Mouse (Mus musculus) limb, embryonic 13.5 days (tissue): Measurements from ENCODE around the gene Sirt4. TPM values are rescaled to one million over a fixed set of nuclear protein-coding genes. Genes with fewer than 3 reads are reported as not detected.
A peak's percentile ranks its signal among the peaks of the same experiment; 100 is the strongest.

Experiments
- ATAC-seq: fragments of 200-750 bp; cut with Nextera tagmentation; 2 replicates; pipeline ENCODE4 v1.8.0; 2017; ENCODE audit warnings: low read depth, moderate number of reproducible peaks, moderate TSS enrichment; ENCODE audit not compliant: low FRiP score
- H3K27ac ChIP-seq: fragments of 300-500 bp; sonication (generic); 2 replicates; pipeline ENCODE4 v1.5.1; 2015; ENCODE audit warnings: inconsistent platforms, mild to moderate bottlenecking, moderate library complexity
- H3K27me3 ChIP-seq: fragments of 300-500 bp; sonication (generic); 2 replicates; pipeline ENCODE4 v1.6.1; 2015; ENCODE audit warnings: mild to moderate bottlenecking, inconsistent platforms
- H3K36me3 ChIP-seq: fragments of 300-500 bp; sonication (generic); 2 replicates; pipeline ENCODE4 v1.6.1; 2015; ENCODE audit warnings: inconsistent platforms, mild to moderate bottlenecking, moderate library complexity
- H3K4me1 ChIP-seq: fragments of 300-500 bp; sonication (generic); 2 replicates; pipeline ENCODE4 v1.6.1; 2015; ENCODE audit warnings: inconsistent platforms
- H3K4me2 ChIP-seq: fragments of 300-500 bp; sonication (generic); replicated peaks from 2 replicates; pipeline ENCODE4 v1.6.1; 2015; ENCODE audit warnings: inconsistent platforms, mild to moderate bottlenecking, moderate library complexity
- H3K4me3 ChIP-seq: fragments of 300-500 bp; sonication (generic); 2 replicates; pipeline ENCODE4 v1.5.1; 2015; ENCODE audit warnings: moderate library complexity, mild to moderate bottlenecking, inconsistent platforms
- H3K9ac ChIP-seq: fragments of 300-500 bp; sonication (generic); 2 replicates; pipeline ENCODE4 v1.6.1; 2015; ENCODE audit warnings: mild to moderate bottlenecking, inconsistent platforms
- H3K9me3 ChIP-seq: fragments of 300-500 bp; sonication (generic); 2 replicates; pipeline ENCODE4 v1.6.1; 2016; ENCODE audit warnings: inconsistent platforms
- WGBS: fragments of 180-500 bp; shearing (Covaris S2); methylation state at CpG from one replicate; pipeline ENCODE4 v1.1.7; 2015; 5-methylcytosine and 5-hydroxymethylcytosine counted together
- polyA plus RNA-seq: library from polyadenylated mRNA; unstranded; fragments of >200 nt; fragmentation: Nextera tagmentation; extraction: Ambion mirVana; gene quantifications from 2 replicates; pipeline ENCODE4 v1.2.1, GENCODE M21; 2015

The Sirt4 gene
- polyA plus RNA-seq, result 25.8 and 27.5 TPM in 2 replicates

DNA sequence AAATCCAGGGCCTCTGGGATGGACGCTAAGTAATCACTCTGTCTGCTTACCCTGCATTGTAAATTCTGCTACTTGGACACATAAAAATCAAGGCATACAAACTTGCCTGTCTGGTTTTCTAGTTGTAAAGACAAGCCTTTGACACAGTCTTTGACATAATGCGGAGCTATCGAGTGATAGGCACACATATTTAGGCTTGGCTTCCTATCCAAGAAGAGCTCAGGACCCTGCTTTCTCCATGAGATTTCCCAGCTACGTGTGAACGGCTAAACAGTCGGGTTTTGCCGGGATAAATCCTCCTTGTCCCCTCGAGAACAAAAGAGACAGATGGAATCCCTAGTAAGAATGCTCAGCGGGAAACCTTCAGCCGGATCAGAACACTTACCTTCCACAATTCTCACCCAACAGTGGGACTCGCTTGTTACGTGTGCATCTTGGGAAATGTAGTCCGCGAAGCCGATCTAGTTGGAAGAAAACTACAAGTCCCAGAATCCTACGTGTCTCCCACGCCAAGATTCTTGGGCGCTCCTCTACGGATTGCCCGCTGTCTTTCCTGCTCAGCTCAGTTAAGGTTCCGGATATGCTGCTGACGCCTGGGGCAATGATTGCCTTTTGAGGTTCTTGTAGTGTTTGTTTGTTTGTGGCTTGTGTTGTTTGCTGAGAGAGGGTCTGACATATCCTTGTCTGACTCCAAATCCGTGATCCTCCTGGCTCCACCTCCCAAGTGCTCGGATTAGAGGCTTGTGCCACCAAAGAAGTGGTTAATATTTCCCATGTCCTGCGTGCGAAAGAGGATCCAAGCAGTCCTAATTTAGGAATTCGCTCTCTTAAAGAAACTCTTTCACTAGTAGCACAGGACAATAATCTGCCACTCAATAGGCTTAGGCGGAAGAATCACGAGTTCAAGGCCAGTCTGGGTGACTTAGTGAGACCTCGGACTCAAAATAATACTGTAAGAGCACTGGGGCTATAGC, at the start of gene Sirt4:
TSS of gene Sirt4 (minus strand) at position 779 of the 974 bp plus-strand sequence.
- Histone ChIP-seq H3K36me3 (peaks cover 14% of the 10 kb centered on the region), H3K27ac (peak within 1 kb of the TSS; percentile 53), H3K4me3 (peak within 1 kb of the TSS; percentile 51), H3K4me2 (peak within 1 kb of the TSS; percentile 71), H3K9me3 (no peaks in the 10 kb centered on the region), H3K4me1 (peaks cover 21% of the 10 kb centered on the region), H3K27me3 (peaks cover 30% of the 10 kb centered on the region), H3K9ac (peak within 1 kb of the TSS; percentile 65)
- peak; percentile 85 for ATAC-seq
- WGBS, result 9% methylated on average over 30 of the region's 30 CpGs

DNA sequence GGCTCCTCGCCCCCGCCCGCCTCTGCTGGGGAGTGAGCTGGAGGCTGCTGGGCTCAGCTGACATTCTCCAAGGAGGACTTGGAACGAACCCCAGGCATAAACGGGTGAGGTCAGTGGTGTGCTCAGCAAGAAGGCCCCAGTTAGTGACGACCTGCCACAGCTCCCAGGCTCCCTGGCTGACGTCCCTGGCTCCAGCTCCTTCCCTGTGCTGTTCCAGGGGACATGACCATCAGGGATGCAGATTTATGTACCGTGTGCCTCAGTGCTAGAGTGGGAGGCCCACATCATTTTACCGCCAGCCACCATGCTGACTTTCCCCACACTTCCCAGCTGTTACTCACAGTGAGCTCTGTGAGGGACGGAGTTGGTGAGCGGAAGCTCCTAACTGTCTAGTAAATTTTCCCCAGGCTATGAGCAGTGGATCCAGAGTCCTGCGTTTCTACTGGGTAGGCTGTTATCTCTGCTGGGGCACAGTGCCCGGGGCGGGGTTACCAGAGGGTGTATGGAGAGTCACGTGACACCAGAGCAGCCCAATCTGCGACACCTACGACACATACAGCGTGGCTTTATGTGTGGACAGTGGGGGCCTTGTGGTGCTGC, 47.2 kb upstream of the Sirt4 start:
- Histone ChIP-seq H3K9ac (peak overlapping the region; percentile 55), H3K27me3 (no peaks in the 10 kb centered on the region), H3K9me3 (no peaks in the 10 kb centered on the region), H3K4me1 (peaks cover 79% of the 10 kb centered on the region), H3K36me3 (no peaks in the 10 kb centered on the region), H3K4me3 (no peak overlapping the region), H3K4me2 (peak overlapping the region; percentile 40), H3K27ac (peak overlapping the region; percentile 89)
- WGBS, result 22% methylated on average over 18 of the region's 18 CpGs
- ATAC-seq, result peak; percentile 67

DNA sequence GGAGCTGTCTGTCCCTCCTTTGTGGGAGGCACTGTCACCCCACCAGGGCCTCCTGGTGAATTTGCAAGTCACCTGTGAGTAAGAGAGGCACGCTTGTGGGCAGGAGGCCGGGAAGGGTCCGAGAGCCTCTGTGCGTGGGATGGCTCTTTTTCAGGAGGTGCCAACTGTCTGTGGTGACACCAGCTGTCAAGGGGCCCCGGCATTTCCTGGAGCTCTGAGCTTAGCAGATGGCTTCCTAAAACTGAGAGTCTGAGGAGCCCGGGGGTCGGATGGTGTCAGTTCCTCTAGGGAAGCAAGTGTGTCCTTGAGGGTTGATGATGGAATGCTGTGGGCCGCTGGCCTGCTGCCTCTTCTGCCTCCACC, 45.9 kb upstream of the Sirt4 start:
- 0 out of 2 replicates have a peak overlapping the region, but pooled peaks have one; percentile 43 for H3K9ac ChIP-seq
- 56% methylated on average over 8 of the region's 8 CpGs for WGBS
- H3K9me3 ChIP-seq, result no peaks in the 10 kb centered on the region
- H3K4me1 ChIP-seq, result peaks cover 84% of the 10 kb centered on the region
- H3K36me3 ChIP-seq, result 0 out of 2 replicates have a peak, but pooled peaks cover 4% of the 10 kb centered on the region
- peak overlapping the region; percentile 20 for H3K4me2 ChIP-seq
- no peak overlapping the region for H3K4me3 ChIP-seq
- H3K27ac ChIP-seq, result peak overlapping the region; percentile 89
- no peak for ATAC-seq
- no peaks in the 10 kb centered on the region for H3K27me3 ChIP-seq

DNA sequence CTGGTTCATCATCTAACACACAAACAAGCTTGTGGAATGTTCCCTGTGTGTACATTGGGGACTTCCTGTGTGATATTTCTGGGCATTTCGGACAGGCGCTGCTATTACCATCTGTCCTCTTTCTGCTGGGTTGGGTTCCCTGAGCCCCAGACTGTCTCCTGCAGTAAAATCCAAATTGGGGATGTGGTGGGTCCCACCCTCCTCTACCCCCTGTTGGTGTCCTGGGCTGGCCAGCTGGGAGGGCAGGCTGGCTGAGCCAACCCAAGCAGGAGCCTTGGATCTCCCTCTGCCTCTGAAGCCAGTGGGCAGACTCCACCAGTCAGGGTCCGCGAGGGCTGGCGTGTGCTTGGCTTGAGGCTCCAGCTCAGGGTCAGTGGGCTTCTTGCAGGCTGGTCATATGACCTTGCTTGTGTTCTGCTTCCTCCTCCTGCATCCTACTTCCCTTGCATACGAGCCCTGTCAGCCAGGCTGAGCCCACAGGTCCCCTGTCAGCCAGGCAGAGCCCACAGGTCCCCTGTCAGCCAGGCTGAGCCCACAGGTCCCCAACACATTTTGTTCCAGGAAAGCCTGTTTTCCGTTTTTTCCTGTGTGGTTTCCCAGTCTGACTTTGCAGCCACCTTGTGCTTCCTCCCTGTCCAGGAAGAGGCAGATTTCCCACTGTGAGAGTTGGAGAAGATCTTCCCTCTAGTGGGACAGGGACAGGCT, 45.4 kb upstream of the Sirt4 start:
- Histone ChIP-seq H3K27ac (peak overlapping the region; percentile 89), H3K4me2 (peak overlapping the region; percentile 20), H3K36me3 (0 out of 2 replicates have a peak, but pooled peaks cover 4% of the 10 kb centered on the region), H3K9ac (0 out of 2 replicates have a peak overlapping the region, but pooled peaks have one; percentile 43), H3K27me3 (no peaks in the 10 kb centered on the region), H3K4me3 (no peak overlapping the region), H3K4me1 (peaks cover 84% of the 10 kb centered on the region), H3K9me3 (no peaks in the 10 kb centered on the region)
- no peak for ATAC-seq
- 51% methylated on average over 7 of the region's 7 CpGs for WGBS

DNA sequence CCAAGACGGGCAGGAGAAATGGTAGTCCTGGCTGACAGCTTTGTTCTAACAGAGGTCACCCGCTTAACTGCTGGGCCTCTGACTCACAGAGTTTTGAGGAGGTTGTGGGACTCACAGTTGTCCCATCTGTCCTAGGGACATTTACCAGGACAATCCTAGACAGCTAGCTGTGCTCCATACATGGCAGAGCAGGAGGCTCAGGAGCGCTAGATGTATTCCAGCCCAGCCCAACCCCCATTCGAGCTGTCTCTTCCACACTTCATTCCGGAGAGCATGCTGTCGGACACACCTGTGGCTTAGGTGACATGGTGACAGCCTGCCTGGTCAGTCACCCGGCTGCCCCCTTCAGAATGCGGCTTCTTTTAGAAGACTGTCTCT, 44.8 kb upstream of the Sirt4 start:
- Histone ChIP-seq H3K36me3 (0 out of 2 replicates have a peak, but pooled peaks cover 4% of the 10 kb centered on the region), H3K9me3 (no peaks in the 10 kb centered on the region), H3K4me1 (peaks cover 84% of the 10 kb centered on the region), H3K27ac (peak overlapping the region; percentile 89), H3K9ac (no peak overlapping the region), H3K4me3 (no peak overlapping the region), H3K4me2 (no peak overlapping the region), H3K27me3 (no peaks in the 10 kb centered on the region)
- 61% methylated on average over 8 of the region's 8 CpGs for WGBS
- no peak for ATAC-seq

DNA sequence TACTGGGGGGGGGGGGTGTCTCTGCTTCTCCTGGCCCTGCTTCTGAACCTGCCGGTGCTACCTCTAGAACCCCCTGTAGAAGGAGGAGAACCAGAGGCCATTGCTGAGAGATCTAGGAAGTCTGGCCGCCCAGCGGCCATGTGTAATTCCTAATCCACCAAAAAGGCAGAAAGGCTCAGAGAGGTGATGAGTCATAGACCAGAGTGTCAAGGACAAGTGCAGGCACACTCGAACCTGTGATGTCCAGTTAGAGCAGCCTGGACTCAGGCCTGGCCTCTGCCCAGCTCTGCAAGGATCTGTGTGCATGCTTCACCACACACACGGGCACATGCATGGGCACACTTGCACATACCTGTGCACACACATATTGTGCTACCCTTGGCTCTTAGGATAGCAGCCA, 43.6 kb upstream of the Sirt4 start:
- 83% methylated on average over 5 of the region's 5 CpGs for WGBS
- Histone ChIP-seq H3K9me3 (no peaks in the 10 kb centered on the region), H3K27me3 (no peaks in the 10 kb centered on the region), H3K4me1 (peaks cover 84% of the 10 kb centered on the region), H3K36me3 (0 out of 2 replicates have a peak, but pooled peaks cover 4% of the 10 kb centered on the region), H3K4me2 (no peak overlapping the region), H3K4me3 (no peak overlapping the region), H3K27ac (no peak overlapping the region), H3K9ac (no peak overlapping the region)
- ATAC-seq, result no peak

DNA sequence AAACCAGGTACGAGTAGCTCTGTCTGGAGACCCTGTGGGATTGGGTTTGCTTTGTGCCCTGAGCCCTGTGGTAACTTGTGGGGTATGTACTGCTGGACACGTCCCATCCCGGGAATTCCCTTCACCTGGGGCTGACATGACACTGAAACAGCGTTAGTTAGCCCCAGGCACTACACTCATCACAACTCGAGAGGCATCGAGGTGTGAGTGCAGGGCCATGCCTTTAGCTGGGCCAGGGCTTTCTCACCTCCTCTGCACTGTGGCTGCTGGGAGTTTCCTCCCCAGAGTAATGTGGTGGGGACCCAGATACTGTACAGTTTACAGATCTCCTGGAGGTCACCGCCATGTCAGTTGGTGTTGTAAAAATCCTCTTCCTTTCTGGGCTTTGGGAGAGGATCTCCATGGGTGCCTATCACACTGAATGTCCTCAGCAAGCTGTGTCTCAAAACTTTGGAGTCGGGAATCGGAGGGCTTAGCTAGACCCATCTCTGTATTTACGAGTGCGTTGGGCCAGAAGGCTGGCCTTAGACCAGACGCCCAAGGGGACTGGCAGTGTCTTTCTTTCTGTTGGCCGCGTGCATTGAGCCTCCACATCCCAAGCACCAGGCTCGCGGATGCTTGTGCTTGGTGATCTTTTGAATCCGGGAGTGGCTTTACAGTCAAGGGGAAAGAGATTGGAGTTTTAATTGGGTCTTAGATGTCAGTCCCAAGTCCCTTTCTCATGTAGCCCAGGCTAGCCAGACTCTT, 42.1 kb upstream of the Sirt4 start:
- Histone ChIP-seq H3K4me1 (peaks cover 84% of the 10 kb centered on the region), H3K4me2 (no peak overlapping the region; the same call in 1 of the 2 replicates), H3K4me3 (no peak overlapping the region), H3K9ac (no peak overlapping the region; the same call in 1 of the 2 replicates), H3K27me3 (no peaks in the 10 kb centered on the region), H3K36me3 (0 out of 2 replicates have a peak, but pooled peaks cover 4% of the 10 kb centered on the region), H3K27ac (peak overlapping the region; percentile 48; the same call in 1 of the 2 replicates), H3K9me3 (no peaks in the 10 kb centered on the region)
- WGBS, result 79% methylated on average over 17 of the region's 17 CpGs
- ATAC-seq, result no peak

DNA sequence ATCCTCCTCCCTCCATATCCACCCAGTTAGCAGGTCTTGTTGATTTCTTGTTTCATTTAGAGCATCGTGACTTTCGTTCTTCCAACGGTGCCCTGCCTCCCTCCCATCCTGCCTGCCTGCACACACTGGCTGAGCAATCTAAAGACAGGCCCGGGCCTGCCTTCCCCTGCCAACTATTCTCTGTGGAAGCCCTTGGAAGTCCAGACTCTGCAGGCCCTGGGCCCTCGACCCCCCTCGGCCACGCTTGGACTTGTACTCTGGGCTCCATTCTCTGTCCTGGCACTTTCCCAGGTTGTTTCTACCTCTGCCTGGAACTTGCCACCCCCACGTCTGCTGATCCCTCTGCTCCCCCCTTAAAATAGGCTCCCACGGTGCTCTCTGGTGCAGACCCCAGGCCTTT, 41.4 kb upstream of the Sirt4 start:
- Histone ChIP-seq H3K27ac (peak overlapping the region; percentile 48; the same call in 1 of the 2 replicates), H3K4me2 (no peak overlapping the region; the same call in 1 of the 2 replicates)
- 73% methylated on average over 9 of the region's 9 CpGs for WGBS

DNA sequence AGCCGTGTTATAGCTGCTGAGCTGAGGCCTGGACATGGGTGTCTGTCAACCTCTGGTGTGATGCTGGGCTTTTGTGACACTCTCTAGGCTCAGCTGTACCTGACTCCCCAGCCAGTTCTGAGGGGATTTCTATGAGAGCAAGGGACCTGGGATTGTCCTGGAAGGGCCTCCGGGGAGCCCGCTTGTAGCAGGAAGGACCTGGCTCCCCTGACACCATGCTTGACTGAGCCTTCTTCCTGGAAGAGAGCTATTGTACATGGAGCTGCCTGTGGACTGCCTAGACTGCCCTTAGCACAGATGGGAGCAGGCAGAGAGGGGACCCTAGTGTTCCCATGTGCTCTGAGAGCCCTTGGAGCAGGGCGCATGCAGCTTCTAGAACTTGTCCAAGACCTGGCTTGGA, 40.9 kb upstream of the Sirt4 start:
- WGBS, result 92% methylated on average over 4 of the region's 4 CpGs
- Histone ChIP-seq H3K4me3 (no peak overlapping the region), H3K27ac (peak overlapping the region; percentile 48; the same call in 1 of the 2 replicates), H3K27me3 (no peaks in the 10 kb centered on the region), H3K9ac (peak overlapping the region; percentile 25; the same call in 1 of the 2 replicates), H3K4me1 (peaks cover 76% of the 10 kb centered on the region), H3K36me3 (0 out of 2 replicates have a peak, but pooled peaks cover 5% of the 10 kb centered on the region), H3K9me3 (no peaks in the 10 kb centered on the region), H3K4me2 (no peak overlapping the region)
- ATAC-seq, result no peak

More for the DNA sequence above, 41.4 kb upstream of the Sirt4 start:
- no peak overlapping the region for H3K4me3 ChIP-seq
- H3K36me3 ChIP-seq, result 0 out of 2 replicates have a peak, but pooled peaks cover 4% of the 10 kb centered on the region
- no peak overlapping the region; the same call in 1 of the 2 replicates for H3K9ac ChIP-seq
- H3K9me3 ChIP-seq, result no peaks in the 10 kb centered on the region
- peaks cover 81% of the 10 kb centered on the region for H3K4me1 ChIP-seq
- no peaks in the 10 kb centered on the region for H3K27me3 ChIP-seq
- no peak for ATAC-seq

DNA sequence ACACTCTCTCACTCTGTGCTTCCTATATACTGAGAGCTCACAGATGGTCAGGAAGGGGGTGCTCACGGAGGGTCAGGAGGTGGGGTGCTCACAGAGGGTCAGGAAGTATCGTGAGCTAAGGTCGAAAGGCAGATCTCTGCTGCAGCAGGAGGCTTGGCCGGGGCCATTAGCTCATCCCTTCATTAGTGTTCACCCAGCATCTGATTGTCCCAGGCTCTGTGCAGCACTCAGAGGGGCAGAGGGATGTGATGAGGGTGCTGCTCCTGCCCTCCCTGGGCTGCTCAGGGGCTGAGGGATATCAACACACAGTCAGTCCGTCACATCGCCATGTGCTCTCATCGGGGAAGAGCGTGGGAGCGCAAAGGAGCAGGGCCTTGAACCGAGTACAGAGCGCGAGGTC, 39.9 kb upstream of the Sirt4 start:
- ATAC-seq, result peak; percentile 37
- WGBS, result 44% methylated on average over 12 of the region's 12 CpGs
- H3K4me3 ChIP-seq, result peak overlapping the region; percentile 20
- H3K9me3 ChIP-seq, result no peaks in the 10 kb centered on the region
- H3K36me3 ChIP-seq, result 0 out of 2 replicates have a peak, but pooled peaks cover 8% of the 10 kb centered on the region
- H3K9ac ChIP-seq, result peak overlapping the region; percentile 45; the same call in 1 of the 2 replicates
- no peaks in the 10 kb centered on the region for H3K27me3 ChIP-seq
- H3K4me2 ChIP-seq, result peak overlapping the region; percentile 56
- H3K4me1 ChIP-seq, result peaks cover 72% of the 10 kb centered on the region
- H3K27ac ChIP-seq, result peak overlapping the region; percentile 79

DNA sequence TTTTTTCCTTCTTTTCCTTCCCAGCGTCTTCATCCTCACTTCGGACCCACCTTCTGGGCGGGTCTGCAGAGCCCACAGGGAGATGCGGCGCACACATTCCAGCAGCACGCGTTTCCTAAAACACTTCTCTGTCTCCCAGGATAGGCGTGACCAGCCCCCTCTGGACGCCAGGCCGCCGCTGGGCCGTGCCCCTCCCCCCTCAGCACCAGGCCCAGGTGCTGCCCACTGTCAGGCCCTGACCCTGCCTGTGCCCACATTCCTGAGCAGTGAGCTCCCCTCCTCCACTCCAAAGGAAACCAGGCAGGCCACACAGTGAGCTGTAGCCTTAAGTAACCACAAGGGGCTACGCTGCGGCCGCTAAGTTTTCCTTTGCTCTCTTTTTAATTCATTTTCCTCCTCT, 39.4 kb upstream of the Sirt4 start:
- Histone ChIP-seq H3K27ac (peak overlapping the region; percentile 79), H3K9ac (peak overlapping the region; percentile 45; the same call in 1 of the 2 replicates), H3K9me3 (no peaks in the 10 kb centered on the region), H3K27me3 (no peaks in the 10 kb centered on the region), H3K4me3 (peak overlapping the region; percentile 20), H3K4me2 (peak overlapping the region; percentile 56), H3K36me3 (peaks cover 11% of the 10 kb centered on the region; the same call in 1 of the 2 replicates), H3K4me1 (peaks cover 67% of the 10 kb centered on the region)
- ATAC-seq, result peak; percentile 69
- WGBS, result 3% methylated on average over 15 of the region's 15 CpGs
